Mouse (Mus musculus): Measurements from ENCODE around the gene Rnf214. TPM values are rescaled to one million over a fixed set of nuclear protein-coding genes. Genes with fewer than 3 reads are reported as not detected.
"Not testable (repeated sequence)": the region's sequence is repeated elsewhere in the genome, so short reads cannot be mapped to it uniquely, and the experiment has no call there.

Rnf214 gene
- polyA plus RNA-seq, 1 experiment from 2014 or later = 36.0 TPM

DNA sequence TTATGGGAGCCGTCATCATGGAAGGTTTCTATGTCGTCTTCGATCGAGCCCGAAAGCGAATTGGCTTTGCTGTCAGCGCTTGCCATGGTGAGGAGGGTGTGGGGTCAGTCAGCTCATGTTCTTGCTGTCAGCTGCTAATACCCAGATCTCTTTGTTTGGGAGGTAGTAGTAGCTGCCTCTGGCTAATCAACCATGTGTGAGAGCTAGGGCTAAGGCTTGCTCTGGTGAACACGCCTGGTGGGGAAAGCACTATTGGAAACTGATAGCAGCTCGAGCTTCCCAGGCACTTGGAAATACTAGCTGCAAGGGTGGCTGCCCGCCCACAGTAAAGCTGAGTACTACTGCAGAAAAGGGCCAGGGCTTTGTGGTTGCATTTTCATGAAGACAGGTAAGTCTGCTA, 47.3 kb downstream of the Rnf214 start:
- no peaks in the 10 kb centered on the region for H3K9me3 ChIP-seq (ENCODE audit: control insufficient read depth, low read length)
- no peak overlapping the region for H3K9ac ChIP-seq (ENCODE audit: low read depth, low read length)
- H3K27me3 ChIP-seq (replicated peaks; ENCODE audit: control insufficient read depth, insufficient read depth, low read length) = no peaks in the 10 kb centered on the region
- no peak for ATAC-seq
- no peak overlapping the region for H3K4me3 ChIP-seq (ENCODE audit: low read length)
- peaks cover 17% of the 10 kb centered on the region for H3K36me3 ChIP-seq (ENCODE audit: control insufficient read depth, insufficient read depth, low read length)
- H3K27ac ChIP-seq (ENCODE audit: low read length) = no peak overlapping the region
- H3K4me1 ChIP-seq (ENCODE audit: control insufficient read depth, insufficient read depth, low read length) = no peaks in the 10 kb centered on the region; the same call in 1 of the 2 replicates
- H3K4me2 ChIP-seq (ENCODE audit: low read depth, low read length) = no peak overlapping the region
- 96% methylated on average over 10 of the region's 10 CpGs for WGBS

DNA sequence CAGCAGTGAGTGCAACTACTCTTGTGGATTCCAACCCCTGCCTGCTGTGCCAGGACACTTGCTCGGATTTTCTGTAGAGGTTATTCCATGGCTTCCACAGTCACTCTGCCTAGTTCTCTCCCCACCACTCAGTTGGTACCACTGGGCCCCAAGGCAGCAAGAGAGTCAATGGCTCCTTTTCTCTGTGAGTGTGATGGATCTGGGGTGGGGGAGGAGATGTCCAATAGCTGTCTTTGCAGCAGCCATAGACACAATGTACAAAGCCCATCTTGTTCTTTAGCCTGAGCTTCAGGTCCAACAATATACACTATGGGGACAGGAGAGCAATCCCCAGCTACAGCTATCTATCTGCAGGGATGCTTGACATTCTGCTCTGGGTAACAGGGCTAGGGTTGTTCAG, 52.6 kb downstream of the Rnf214 start:
- Histone ChIP-seq H3K9ac (ENCODE audit: low read depth, low read length) (no peak overlapping the region), H3K27me3 (replicated peaks; ENCODE audit: control insufficient read depth, insufficient read depth, low read length) (no peaks in the 10 kb centered on the region), H3K4me1 (ENCODE audit: control insufficient read depth, insufficient read depth, low read length) (peaks cover 23% of the 10 kb centered on the region), H3K27ac (ENCODE audit: low read length) (no peak overlapping the region), H3K4me3 (ENCODE audit: low read length) (no peak overlapping the region), H3K4me2 (ENCODE audit: low read depth, low read length) (no peak overlapping the region), H3K9me3 (ENCODE audit: control insufficient read depth, low read length) (no peaks in the 10 kb centered on the region), H3K36me3 (ENCODE audit: control insufficient read depth, insufficient read depth, low read length) (peaks cover 5% of the 10 kb centered on the region; the same call in 1 of the 2 replicates)
- ATAC-seq = no peak
- WGBS = 88% methylated on average over 1 of the region's 1 CpGs

DNA sequence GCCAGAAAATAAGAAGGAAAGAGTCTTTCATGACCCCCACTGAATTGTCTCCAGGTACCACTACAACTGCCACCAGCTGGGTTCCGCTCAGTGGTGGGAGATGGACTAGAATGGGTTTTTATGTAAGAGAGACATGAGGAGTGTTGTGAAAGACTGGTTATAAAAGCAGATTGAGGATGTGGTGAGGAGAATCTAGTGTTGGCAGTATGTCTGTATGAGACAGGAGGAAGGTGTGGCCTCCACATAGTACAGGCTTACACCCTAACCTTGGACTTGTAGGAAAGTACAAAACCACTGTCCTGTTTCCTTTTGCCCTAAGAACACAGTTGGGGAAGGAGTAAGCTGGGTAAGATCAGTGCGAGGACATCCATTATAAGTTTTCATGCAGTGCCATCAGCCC, 53.0 kb downstream of the Rnf214 start:
- no peak for ATAC-seq
- Histone ChIP-seq H3K4me3 (ENCODE audit: low read length) (no peak overlapping the region), H3K27me3 (replicated peaks; ENCODE audit: control insufficient read depth, insufficient read depth, low read length) (no peaks in the 10 kb centered on the region), H3K4me2 (ENCODE audit: low read depth, low read length) (no peak overlapping the region), H3K4me1 (ENCODE audit: control insufficient read depth, insufficient read depth, low read length) (peaks cover 23% of the 10 kb centered on the region), H3K36me3 (ENCODE audit: control insufficient read depth, insufficient read depth, low read length) (peaks cover 4% of the 10 kb centered on the region; the same call in 1 of the 2 replicates), H3K27ac (ENCODE audit: low read length) (no peak overlapping the region), H3K9ac (ENCODE audit: low read depth, low read length) (no peak overlapping the region), H3K9me3 (ENCODE audit: control insufficient read depth, low read length) (no peaks in the 10 kb centered on the region)
- 95% methylated on average over 2 of the region's 2 CpGs for WGBS

DNA sequence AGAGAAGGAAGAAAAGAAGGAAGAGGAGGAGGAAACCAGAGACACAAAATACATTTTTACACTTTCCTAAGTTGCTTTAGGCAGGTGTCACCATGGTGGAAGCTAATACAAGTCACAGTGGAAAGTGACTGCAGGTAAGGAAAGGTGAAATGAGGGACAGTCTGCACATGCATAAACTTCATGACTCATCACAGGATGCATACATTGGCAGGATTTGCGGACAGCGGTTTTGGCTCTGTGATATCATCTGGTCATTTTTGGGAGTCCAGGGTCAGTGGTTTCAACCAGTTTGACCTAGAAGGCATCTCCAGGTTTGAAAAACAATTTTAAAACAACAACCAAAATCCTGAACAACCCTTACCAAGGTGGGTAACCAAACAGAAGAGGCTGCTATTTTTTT, 54.9 kb downstream of the Rnf214 start:
- no peak overlapping the region for H3K4me2 ChIP-seq (ENCODE audit: low read depth, low read length)
- no peak overlapping the region for H3K4me3 ChIP-seq (ENCODE audit: low read length)
- H3K27ac ChIP-seq (ENCODE audit: low read length) = no peak overlapping the region
- peaks cover 28% of the 10 kb centered on the region for H3K4me1 ChIP-seq (ENCODE audit: control insufficient read depth, insufficient read depth, low read length)
- no peak for ATAC-seq
- 90% methylated on average over 2 of the region's 2 CpGs for WGBS
- no peaks in the 10 kb centered on the region for H3K9me3 ChIP-seq (ENCODE audit: control insufficient read depth, low read length)
- no peaks in the 10 kb centered on the region for H3K27me3 ChIP-seq (replicated peaks; ENCODE audit: control insufficient read depth, insufficient read depth, low read length)
- H3K36me3 ChIP-seq (ENCODE audit: control insufficient read depth, insufficient read depth, low read length) = no peaks in the 10 kb centered on the region
- H3K9ac ChIP-seq (ENCODE audit: low read depth, low read length) = no peak overlapping the region

DNA sequence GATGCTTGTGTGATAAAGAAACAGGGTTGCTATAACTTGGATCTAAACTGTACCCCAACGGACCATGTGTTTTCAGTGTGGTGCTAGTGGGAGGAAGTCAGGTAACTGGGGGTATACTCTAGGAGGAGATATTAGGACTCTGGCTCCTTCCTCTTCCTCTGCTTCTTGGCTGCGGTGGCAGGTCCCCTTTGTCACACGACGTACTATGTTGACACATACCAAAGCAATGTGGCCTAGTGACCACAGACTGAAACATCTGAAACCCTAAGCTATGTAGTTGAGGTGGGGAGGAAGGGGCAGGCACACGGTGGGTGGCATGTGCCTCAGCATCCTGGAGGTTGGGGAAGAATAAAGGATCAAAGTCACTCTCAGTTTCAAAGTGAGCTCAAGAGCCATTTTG, 55.4 kb downstream of the Rnf214 start:
- Histone ChIP-seq H3K4me2 (ENCODE audit: low read depth, low read length) (no peak overlapping the region), H3K36me3 (ENCODE audit: control insufficient read depth, insufficient read depth, low read length) (no peaks in the 10 kb centered on the region), H3K27me3 (replicated peaks; ENCODE audit: control insufficient read depth, insufficient read depth, low read length) (no peaks in the 10 kb centered on the region), H3K27ac (ENCODE audit: low read length) (no peak overlapping the region), H3K4me3 (ENCODE audit: low read length) (no peak overlapping the region), H3K4me1 (ENCODE audit: control insufficient read depth, insufficient read depth, low read length) (peaks cover 28% of the 10 kb centered on the region), H3K9ac (ENCODE audit: low read depth, low read length) (0 out of 2 replicates have a peak overlapping the region, but pooled peaks have one; percentile 26), H3K9me3 (ENCODE audit: control insufficient read depth, low read length) (no peaks in the 10 kb centered on the region)
- ATAC-seq = no peak
- WGBS = 44% methylated on average over 5 of the region's 5 CpGs

DNA sequence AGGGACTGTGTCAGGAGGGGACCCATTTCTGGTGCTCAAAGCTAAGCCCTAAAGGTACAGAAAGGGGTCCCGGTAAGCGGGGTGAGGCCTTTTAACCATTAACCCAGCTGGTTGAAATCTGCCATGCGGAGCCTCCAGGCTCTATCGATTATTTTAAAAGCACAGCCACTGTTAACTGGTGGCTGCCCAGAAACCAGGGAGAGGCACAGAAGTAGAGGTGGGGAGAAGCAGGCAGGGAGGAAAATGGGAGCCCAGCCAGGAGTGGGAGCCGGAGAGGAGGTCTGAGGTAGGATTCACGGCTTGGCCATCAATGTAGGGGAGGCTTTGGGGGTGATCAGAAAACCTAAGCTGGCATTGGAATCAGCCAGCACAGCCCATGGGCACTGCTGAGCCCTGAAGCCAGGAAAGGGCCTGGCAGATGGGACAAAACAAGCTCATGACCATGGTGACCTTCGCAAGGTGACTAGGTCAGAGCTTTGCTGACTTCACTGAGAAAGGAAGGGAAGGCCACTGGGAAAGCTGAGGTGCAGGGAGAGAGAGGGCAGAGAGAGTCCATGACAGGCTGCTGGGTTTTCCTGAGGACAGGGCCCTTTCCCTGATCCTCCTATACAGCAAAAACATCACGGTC, 56.1 kb downstream of the Rnf214 start:
- H3K4me1 ChIP-seq (ENCODE audit: control insufficient read depth, insufficient read depth, low read length) = peaks cover 28% of the 10 kb centered on the region
- peak overlapping the region; percentile 26; the same call in 1 of the 2 replicates for H3K9ac ChIP-seq (ENCODE audit: low read depth, low read length)
- H3K9me3 ChIP-seq (ENCODE audit: control insufficient read depth, low read length) = no peaks in the 10 kb centered on the region
- H3K36me3 ChIP-seq (ENCODE audit: control insufficient read depth, insufficient read depth, low read length) = no peaks in the 10 kb centered on the region
- H3K27me3 ChIP-seq (replicated peaks; ENCODE audit: control insufficient read depth, insufficient read depth, low read length) = no peaks in the 10 kb centered on the region
- no peak overlapping the region for H3K4me3 ChIP-seq (ENCODE audit: low read length)
- H3K4me2 ChIP-seq (ENCODE audit: low read depth, low read length) = peak overlapping the region; percentile 15
- H3K27ac ChIP-seq (ENCODE audit: low read length) = peak overlapping the region; percentile 89
- WGBS = 58% methylated on average over 8 of the region's 8 CpGs
- peak; percentile 52 for ATAC-seq

DNA sequence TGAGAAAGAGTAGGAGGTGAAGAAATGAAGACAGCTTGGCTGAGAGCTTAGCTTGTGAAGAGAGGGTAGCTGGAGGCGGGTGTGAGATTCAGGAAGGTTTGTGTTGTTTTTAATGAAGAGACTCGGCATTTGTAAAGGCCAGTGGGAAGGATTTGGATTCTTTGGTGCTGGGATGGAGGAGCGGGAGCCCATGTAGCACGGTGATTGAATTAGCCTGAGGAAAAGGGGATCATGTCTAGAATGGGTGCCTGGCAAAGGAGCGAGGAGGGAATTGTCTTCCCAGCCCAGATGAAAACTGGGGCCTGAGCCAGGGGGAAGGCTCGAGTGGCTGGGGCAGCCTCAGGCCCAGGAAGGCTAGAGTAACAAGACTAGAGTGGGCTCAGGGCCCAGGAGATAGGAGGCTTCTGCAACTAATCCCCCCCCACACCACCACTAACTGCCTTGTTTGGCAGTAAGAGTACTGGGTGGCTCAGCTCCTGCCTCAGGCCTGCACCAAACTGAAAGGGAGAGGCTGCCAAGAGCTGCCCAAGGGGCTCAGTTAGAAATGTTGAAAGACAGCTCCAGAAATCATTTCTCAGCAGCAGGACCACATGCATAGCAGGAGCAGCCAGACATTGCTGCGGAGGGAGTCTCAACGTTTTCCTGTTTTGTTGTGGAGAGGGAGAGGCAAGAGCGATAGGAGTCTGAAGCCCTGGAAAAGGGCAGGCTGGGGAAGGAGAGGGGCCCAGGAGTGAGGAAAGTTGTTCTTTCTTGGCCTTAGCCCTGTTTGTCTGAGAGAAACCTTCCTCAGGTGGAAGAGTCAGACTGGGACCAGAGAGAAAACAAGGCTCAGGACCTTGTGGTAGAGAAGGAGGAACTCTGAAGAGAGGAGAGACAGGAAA, 56.9 kb downstream of the Rnf214 start:
- H3K4me2 ChIP-seq (ENCODE audit: low read depth, low read length) = peak overlapping the region; percentile 15
- no peak overlapping the region for H3K4me3 ChIP-seq (ENCODE audit: low read length)
- 53% methylated on average over 9 of the region's 9 CpGs for WGBS
- H3K27me3 ChIP-seq (replicated peaks; ENCODE audit: control insufficient read depth, insufficient read depth, low read length) = no peaks in the 10 kb centered on the region
- no peaks in the 10 kb centered on the region for H3K9me3 ChIP-seq (ENCODE audit: control insufficient read depth, low read length)
- H3K9ac ChIP-seq (ENCODE audit: low read depth, low read length) = peak overlapping the region; percentile 26
- peak; percentile 43 for ATAC-seq
- peak overlapping the region; percentile 89 for H3K27ac ChIP-seq (ENCODE audit: low read length)
- peaks cover 28% of the 10 kb centered on the region for H3K4me1 ChIP-seq (ENCODE audit: control insufficient read depth, insufficient read depth, low read length)
- no peaks in the 10 kb centered on the region for H3K36me3 ChIP-seq (ENCODE audit: control insufficient read depth, insufficient read depth, low read length)

DNA sequence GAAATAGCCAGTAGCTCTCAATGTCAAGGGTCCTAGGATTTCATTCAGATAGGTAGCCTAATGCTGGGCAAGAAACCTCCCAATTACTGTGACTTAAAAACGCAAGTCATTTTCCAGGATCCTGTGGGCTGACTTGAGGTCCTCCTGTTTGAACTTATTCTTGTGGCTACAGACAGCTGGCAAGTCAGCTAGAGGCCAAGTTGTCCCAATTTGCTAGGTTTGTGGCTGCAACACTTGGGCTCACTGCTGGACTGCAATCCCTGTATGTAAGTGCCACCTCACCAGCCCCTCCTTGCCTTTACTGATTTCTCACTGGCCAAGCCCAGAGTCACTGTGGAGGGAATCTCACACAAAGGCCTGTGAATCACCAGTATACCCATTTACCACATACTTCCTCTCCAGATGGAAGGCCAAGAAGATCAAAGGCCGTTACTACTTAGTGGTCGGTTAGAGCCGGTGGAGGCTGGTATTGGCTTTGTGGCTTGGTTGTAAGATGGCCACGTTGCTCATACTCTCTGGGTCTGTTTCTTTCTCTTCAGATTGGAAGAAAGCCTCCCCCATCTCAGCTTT, 59.7 kb downstream of the Rnf214 start:
- no peak overlapping the region for H3K4me2 ChIP-seq (ENCODE audit: low read depth, low read length)
- no peak for ATAC-seq

DNA sequence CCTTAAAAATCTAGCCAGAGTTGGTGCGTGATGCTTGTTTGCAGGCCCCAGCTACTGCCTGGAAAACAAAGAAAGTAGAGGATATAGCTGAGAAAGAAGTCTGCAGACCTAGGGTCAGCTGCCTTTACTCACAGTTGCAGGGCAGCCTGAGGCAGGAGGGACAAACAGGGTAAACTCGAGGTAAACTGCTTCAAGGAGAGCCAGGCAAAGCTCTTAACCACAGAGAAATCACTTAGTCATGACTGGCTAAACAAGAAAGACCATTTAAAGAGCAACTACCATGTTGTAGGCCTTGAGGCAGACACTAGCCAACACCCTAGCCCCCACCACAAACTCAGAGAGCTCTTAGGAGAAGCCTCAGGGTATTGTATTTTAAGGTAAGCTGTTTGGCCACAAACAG, 60.5 kb downstream of the Rnf214 start:
- H3K9ac ChIP-seq (ENCODE audit: low read depth, low read length) = not testable (repeated sequence)
- WGBS = 62% methylated on average over 2 of the region's 2 CpGs

More for the DNA sequence above, 59.7 kb downstream of the Rnf214 start:
- WGBS = 75% methylated on average over 5 of the region's 5 CpGs
- no peak overlapping the region for H3K4me3 ChIP-seq (ENCODE audit: low read length)
- H3K9me3 ChIP-seq (ENCODE audit: control insufficient read depth, low read length) = no peaks in the 10 kb centered on the region
- H3K36me3 ChIP-seq (ENCODE audit: control insufficient read depth, insufficient read depth, low read length) = no peaks in the 10 kb centered on the region
- H3K4me1 ChIP-seq (ENCODE audit: control insufficient read depth, insufficient read depth, low read length) = peaks cover 25% of the 10 kb centered on the region
- H3K9ac ChIP-seq (ENCODE audit: low read depth, low read length) = no peak overlapping the region
- H3K27ac ChIP-seq (ENCODE audit: low read length) = no peak overlapping the region
- H3K27me3 ChIP-seq (replicated peaks; ENCODE audit: control insufficient read depth, insufficient read depth, low read length) = no peaks in the 10 kb centered on the region

More for the DNA sequence above, 60.5 kb downstream of the Rnf214 start:
- not testable (repeated sequence) for H3K4me3 ChIP-seq (ENCODE audit: low read length); H3K27me3 ChIP-seq (replicated peaks; ENCODE audit: control insufficient read depth, insufficient read depth, low read length); H3K9me3 ChIP-seq (ENCODE audit: control insufficient read depth, low read length); H3K4me2 ChIP-seq (ENCODE audit: low read depth, low read length); H3K27ac ChIP-seq (ENCODE audit: low read length); H3K36me3 ChIP-seq (ENCODE audit: control insufficient read depth, insufficient read depth, low read length); ATAC-seq
- peaks cover 25% of the 10 kb centered on the region for H3K4me1 ChIP-seq (ENCODE audit: control insufficient read depth, insufficient read depth, low read length)
